Mouse (Mus musculus): ENCODE measurements at regions not wholly inside any gene's neighbourhood (a gene's known extent, or its start where the extent isn't known, plus 50 kb on each side); places are given as distances from the start of the nearest gene placed in this dataset.
A peak's percentile ranks its signal among the peaks of the same experiment; 100 is the strongest.
"Not testable (repeated sequence)": the region's sequence is repeated elsewhere in the genome, so short reads cannot be mapped to it uniquely, and the experiment has no call there.

- intact Hi-C loops (cut with DNase I): not testable (repeated sequence)
- DNase-seq: peak in 1 of 2 experiments; percentile 47
Measured at GRCm38 (mm10) chr16:3114473-3115335, 476.1 kb upstream of the Olfr161 start.

GRCm38 (mm10) chr16:3115336-3116112, 475.3 kb upstream of the Olfr161 start:
- peak in 1 of 2 experiments; percentile 29 for DNase-seq
- intact Hi-C loops (cut with DNase I): not testable (repeated sequence)

GRCm38 (mm10) chr16:3116113-3116511, 474.7 kb upstream of the Olfr161 start:
- intact Hi-C loops (cut with DNase I): not testable (repeated sequence)
- peak in 1 of 2 experiments; percentile 8 for DNase-seq

DNA sequence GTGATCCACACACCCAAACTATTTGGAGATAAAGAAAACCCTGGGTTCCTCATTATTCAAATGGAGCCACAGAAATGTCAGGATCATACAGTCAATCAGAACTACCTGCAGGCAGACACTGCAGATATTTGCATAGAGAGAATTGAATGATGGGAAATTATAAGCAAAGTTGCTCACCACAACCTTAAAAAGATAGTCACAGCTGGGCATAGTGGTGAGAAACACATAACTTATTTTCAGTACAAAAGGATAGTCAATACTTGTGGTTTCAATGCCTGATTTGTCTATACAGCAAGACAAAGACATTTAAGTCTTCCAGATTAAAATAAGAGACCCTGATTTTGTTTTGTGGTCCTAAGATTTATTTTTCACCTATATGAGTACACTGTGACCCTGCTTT, 469.6 kb upstream of the Olfr161 start:
- intact Hi-C loops (cut with DNase I); DNase-seq: not testable (repeated sequence)

DNA sequence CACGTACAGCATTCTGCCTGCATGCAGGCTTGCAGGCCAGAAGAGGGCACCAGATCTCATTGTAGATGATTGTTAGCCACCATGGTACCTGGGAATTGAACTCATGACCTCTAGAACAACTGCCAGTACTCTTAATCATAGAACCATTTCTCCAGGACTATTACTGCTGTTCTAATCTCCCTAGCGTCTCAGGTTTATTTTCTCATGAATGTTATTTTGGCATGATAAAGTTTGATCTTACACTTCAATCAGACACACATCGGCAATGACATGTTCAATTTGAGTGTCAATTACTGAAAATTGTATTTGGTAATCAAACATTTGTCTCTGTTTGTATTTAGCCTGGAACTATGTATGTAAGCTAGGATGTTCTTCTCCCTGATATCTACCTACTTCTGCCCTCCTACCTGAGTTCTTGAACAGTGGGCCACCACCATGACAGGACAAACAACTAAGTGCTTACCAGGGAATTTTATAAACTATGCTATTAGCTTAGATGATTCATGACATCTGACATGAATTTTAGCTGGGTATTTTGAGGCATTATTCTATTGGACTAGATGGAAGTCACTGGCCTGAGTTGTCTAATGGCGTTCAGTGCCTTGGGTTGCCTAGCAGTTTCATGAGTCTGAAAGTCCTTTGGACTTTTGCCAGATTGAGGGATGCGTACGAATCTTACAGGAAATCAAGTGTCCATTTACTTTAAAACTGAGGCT, 468.5 kb upstream of the Olfr161 start:
- DNase-seq; intact Hi-C loops (cut with DNase I): not testable (repeated sequence)

DNA sequence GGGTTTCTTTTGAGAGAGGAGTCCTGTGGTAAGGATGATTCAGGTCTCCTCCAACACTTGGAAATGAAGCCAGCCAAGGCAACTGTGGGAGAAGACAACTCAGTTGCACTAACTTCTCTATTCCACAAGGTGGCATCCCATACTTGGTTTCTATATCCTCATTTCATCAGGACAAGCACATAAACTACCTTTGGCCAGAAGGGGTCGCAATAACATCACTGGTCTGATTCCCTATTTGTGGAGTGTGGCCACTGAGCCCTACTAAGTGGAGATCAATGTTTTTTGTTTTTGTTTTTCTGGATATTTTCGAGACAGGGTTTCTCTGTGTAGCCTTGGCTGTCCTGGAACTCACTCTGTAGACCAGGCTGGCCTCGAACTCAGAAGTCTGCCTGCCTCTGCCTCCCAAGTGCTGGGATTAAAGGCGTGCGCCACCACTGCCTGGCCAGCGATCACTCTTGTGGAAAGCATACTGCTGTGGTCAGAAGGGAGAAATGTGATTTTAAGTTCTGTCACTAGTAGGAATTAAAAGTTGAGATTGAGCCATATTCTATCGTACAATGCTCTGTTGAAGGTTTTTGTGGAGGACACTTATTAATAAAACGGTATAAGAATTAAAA, 467.9 kb upstream of the Olfr161 start:
- DNase-seq; intact Hi-C loops (cut with DNase I): not testable (repeated sequence)

DNA sequence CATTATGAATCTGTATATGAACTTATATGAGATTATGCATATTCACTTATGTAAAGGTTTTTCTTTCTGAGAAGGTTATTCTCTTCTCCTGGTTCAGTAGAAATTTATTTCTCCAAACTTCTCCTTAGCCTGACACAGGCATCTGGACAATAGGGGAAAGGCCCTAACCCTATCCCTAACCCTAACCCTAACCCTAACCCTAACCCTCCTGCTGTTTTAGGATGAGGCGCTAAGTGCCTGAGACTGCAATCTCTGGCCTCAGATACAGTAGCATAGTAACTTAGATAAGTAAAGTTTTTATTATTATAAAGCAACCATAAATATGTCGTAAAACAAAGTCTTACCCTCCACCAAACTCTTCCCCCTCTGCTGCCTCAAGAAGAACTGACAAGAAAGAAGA, 463.5 kb upstream of the Olfr161 start:
- DNase-seq; intact Hi-C loops (cut with DNase I): not testable (repeated sequence)
